ENCODE assay signal across 14 mouse cellular contexts in genomic region chr7:145024651-145025050, GRCm38 (mm10).
A peak's percentile ranks its signal among the peaks of the same experiment; 100 is the strongest.
DNase-seq lines count a peak whose midpoint lies in the region; ATAC-seq and TF ChIP-seq lines count a peak whose summit lies in the region.
"Had no signal": no experiment of that assay in that cellular context is flagged by ENCODE, and none has a peak within 500 bp of the region (broad histone marks: within the 10 kb centered on the region; RNA-seq: fewer than 3 reads in every experiment).

No protein-coding gene starts in this region.

- WGBS in kidney, adult 2 months = 68% methylated on average over 2 of the region's 2 CpGs
- 84% methylated on average over 2 of the region's 2 CpGs for WGBS in embryonic facial prominence, embryonic 14.5 days
- WGBS in kidney, embryonic 16.5 days = 67% methylated on average over 2 of the region's 2 CpGs

- H3K4me2 ChIP-seq in embryonic facial prominence, embryonic 14.5 days (ENCODE audit: low read depth, low read length) = no peak overlapping the region
- H3K4me2 ChIP-seq in kidney, embryonic 16.5 days (replicated peaks; ENCODE audit: low read depth, low read length) = no peak overlapping the region
- H3K4me2 ChIP-seq: forebrain, embryonic 15.5 days; limb, embryonic 15.5 days had no signal

- 0 out of 2 replicates have a peak overlapping the region, but pooled peaks have one; percentile 61 for H3K27ac ChIP-seq in kidney, adult 2 months (ENCODE audit: insufficient read depth, low read depth, low read length)
- H3K27ac ChIP-seq in embryonic facial prominence, embryonic 14.5 days (replicated peaks; ENCODE audit: low read depth, low read length) = peak overlapping the region; percentile 39; the same call in 1 of the 2 replicates
- H3K27ac ChIP-seq in kidney, embryonic 16.5 days (ENCODE audit: low read length) = peak overlapping the region; percentile 66
- H3K27ac ChIP-seq: forebrain, embryonic 15.5 days had no signal

- H3K9ac ChIP-seq in embryonic facial prominence, embryonic 14.5 days (ENCODE audit: low read depth, low read length) = no peak overlapping the region
- H3K9ac ChIP-seq in kidney, embryonic 16.5 days (replicated peaks; ENCODE audit: low read length) = no peak overlapping the region
- H3K9ac ChIP-seq: forebrain, embryonic 15.5 days; limb, embryonic 15.5 days had no signal

- no peaks in the 10 kb centered on the region for H3K4me1 ChIP-seq in kidney, adult 2 months (ENCODE audit: control insufficient read depth, insufficient read depth, low read length)
- H3K4me1 ChIP-seq in embryonic facial prominence, embryonic 14.5 days (ENCODE audit: control insufficient read depth, insufficient read depth, low read length) = no peaks in the 10 kb centered on the region
- peaks cover 6% of the 10 kb centered on the region; the same call in 1 of the 2 replicates for H3K4me1 ChIP-seq in kidney, embryonic 16.5 days (ENCODE audit: insufficient read depth, low read length)
- H3K4me1 ChIP-seq: forebrain, embryonic 15.5 days; limb, embryonic 15.5 days had no signal

- no peaks in the 10 kb centered on the region for H3K9me3 ChIP-seq in embryonic facial prominence, embryonic 14.5 days (ENCODE audit: control insufficient read depth, low read length)
- H3K9me3 ChIP-seq in kidney, embryonic 16.5 days (ENCODE audit: low read length) = no peaks in the 10 kb centered on the region
- H3K9me3 ChIP-seq: forebrain, embryonic 15.5 days; limb, embryonic 15.5 days had no signal

- no peak for TF ChIP-seq CTCF in kidney, adult 2 months (conservative IDR thresholded peaks at IDR 0.05; ENCODE audit: insufficient read depth, insufficient read length, low read depth, low read length)

- H3K36me3 ChIP-seq in kidney, adult 2 months (ENCODE audit: control insufficient read depth, insufficient read depth, low read length) = no peaks in the 10 kb centered on the region
- no peaks in the 10 kb centered on the region for H3K36me3 ChIP-seq in embryonic facial prominence, embryonic 14.5 days (ENCODE audit: control insufficient read depth, insufficient read depth, low read length)
- no peaks in the 10 kb centered on the region for H3K36me3 ChIP-seq in kidney, embryonic 16.5 days (ENCODE audit: insufficient read depth, low read length)
- H3K36me3 ChIP-seq: forebrain, embryonic 15.5 days; limb, embryonic 15.5 days had no signal

- DNase-seq in adrenal gland, adult (ENCODE audit: inconsistent age in 2 of 2, low spot score in 1 of 2) = peak; percentile 37 to 59
- DNase-seq in adrenal gland, postnatal 10 days = no peak
- DNase-seq in kidney, adult 2 months = peak; percentile 69
- no peak for DNase-seq in kidney, adult 18-20 months
- no peak for DNase-seq in embryonic facial prominence, embryonic 14.5 days (ENCODE audit: low spot score)
- DNase-seq in thymus, postnatal 0 days (ENCODE audit: low spot score) = no peak
- no peak for DNase-seq in layer of hippocampus, postnatal 14 days (ENCODE audit: low spot score in 2 of 2)
- DNase-seq: cerebellum, adult 8-10 months; gastrocnemius, postnatal 36 days; layer of hippocampus, postnatal 36 days; right cerebral cortex, postnatal 25 days had no signal

- H3K27me3 ChIP-seq in kidney, adult 2 months (replicated peaks; ENCODE audit: control insufficient read depth, insufficient read depth, low read length) = no peaks in the 10 kb centered on the region
- no peaks in the 10 kb centered on the region for H3K27me3 ChIP-seq in embryonic facial prominence, embryonic 14.5 days (replicated peaks; ENCODE audit: control insufficient read depth, insufficient read depth, low read length)
- no peaks in the 10 kb centered on the region for H3K27me3 ChIP-seq in kidney, embryonic 16.5 days (ENCODE audit: insufficient read depth, low read length)
- H3K27me3 ChIP-seq: limb, embryonic 15.5 days had no signal

- TF ChIP-seq POLR2A in kidney, adult 2 months (IDR thresholded peaks at IDR 0.05; ENCODE audit: low read depth, low read length) = no peak

- H3K4me3 ChIP-seq in kidney, adult 2 months (ENCODE audit: insufficient read depth, low read depth, low read length) = no peak overlapping the region
- no peak overlapping the region for H3K4me3 ChIP-seq in embryonic facial prominence, embryonic 14.5 days (ENCODE audit: low read depth, low read length)
- H3K4me3 ChIP-seq in kidney, embryonic 16.5 days (ENCODE audit: low read length) = no peak overlapping the region
- H3K4me3 ChIP-seq: forebrain, embryonic 15.5 days; limb, embryonic 15.5 days had no signal

- no peak for ATAC-seq in embryonic facial prominence, embryonic 14.5 days (ENCODE audit: low read depth)
- no peak for ATAC-seq in kidney, embryonic 16.5 days (ENCODE audit: low FRiP score, low TSS enrichment)
- ATAC-seq: forebrain, embryonic 15.5 days had no signal

Comparison
In these comparisons a context has a peak if more than half of its experiments do, and no peak if none do; other contexts are left out.
1. DNase-seq: peak in adrenal gland, adult (2 of 2) and kidney, adult 2 months (single experiment); none in adrenal gland, postnatal 10 days (single experiment), kidney, adult 18-20 months (single experiment), embryonic facial prominence, embryonic 14.5 days (single experiment), thymus, postnatal 0 days (single experiment) and layer of hippocampus, postnatal 14 days (0 of 2).
2. Peak in every context shown above with its lines, with median percentiles within 50 percentile points of each other: H3K27ac ChIP-seq.